Mouse (Mus musculus) myocyte (in vitro differentiated cells): Measurements from ENCODE around the gene Slc36a2.

Experiments used
- CEBPB ChIP-seq: IDR thresholded peaks from 2 replicates; pipeline ENCODE4 v1.6.1; 2011; ENCODE audit warnings: mild to moderate bottlenecking, moderate library complexity; ENCODE audit not compliant: poor library complexity, insufficient read depth, severe bottlenecking
- E2F4 ChIP-seq: IDR thresholded peaks from one replicate; pipeline ENCODE4 v1.6.1; 2011; ENCODE audit warnings: mild to moderate bottlenecking, control low read depth, moderate library complexity; ENCODE audit not compliant: insufficient read depth
- MAX ChIP-seq: IDR thresholded peaks from one replicate; pipeline ENCODE4 v1.6.1; 2011; ENCODE audit warnings: low read depth, mild to moderate bottlenecking, control low read depth
- MYOG ChIP-seq, 3 experiments: IDR thresholded peaks; one replicate each; pipeline ENCODE4 v1.6.1; 2011; ENCODE audit warnings: control low read depth in 2 of 3, low read depth in 2 of 3, mild to moderate bottlenecking in 2 of 3; ENCODE audit not compliant: insufficient read length in 2 of 3, control insufficient read depth in 1 of 3, insufficient read depth in 1 of 3
- POLR2A ChIP-seq: IDR thresholded peaks from one replicate; pipeline ENCODE4 v1.6.1; 2011; ENCODE audit warnings: low read depth, mild to moderate bottlenecking, control low read depth, moderate library complexity; ENCODE audit not compliant: insufficient read length
- POLR2AphosphoS2 ChIP-seq: IDR thresholded peaks from one replicate; pipeline ENCODE4 v1.6.1; 2011; ENCODE audit warnings: low read depth, control low read depth; ENCODE audit not compliant: insufficient read length
- REST ChIP-seq: IDR thresholded peaks from one replicate; pipeline ENCODE4 v1.6.1; 2011; ENCODE audit warnings: mild to moderate bottlenecking, control low read depth, moderate library complexity; ENCODE audit not compliant: insufficient read depth, insufficient read length
- TCF12 ChIP-seq: IDR thresholded peaks from one replicate; pipeline ENCODE4 v1.6.1; 2011; ENCODE audit warnings: mild to moderate bottlenecking, control low read depth; ENCODE audit not compliant: poor library complexity, insufficient read depth, severe bottlenecking
- TCF3 ChIP-seq: IDR thresholded peaks from one replicate; pipeline ENCODE4 v1.6.1; 2011; ENCODE audit warnings: low read depth, control low read depth; ENCODE audit not compliant: insufficient read length

DNA sequence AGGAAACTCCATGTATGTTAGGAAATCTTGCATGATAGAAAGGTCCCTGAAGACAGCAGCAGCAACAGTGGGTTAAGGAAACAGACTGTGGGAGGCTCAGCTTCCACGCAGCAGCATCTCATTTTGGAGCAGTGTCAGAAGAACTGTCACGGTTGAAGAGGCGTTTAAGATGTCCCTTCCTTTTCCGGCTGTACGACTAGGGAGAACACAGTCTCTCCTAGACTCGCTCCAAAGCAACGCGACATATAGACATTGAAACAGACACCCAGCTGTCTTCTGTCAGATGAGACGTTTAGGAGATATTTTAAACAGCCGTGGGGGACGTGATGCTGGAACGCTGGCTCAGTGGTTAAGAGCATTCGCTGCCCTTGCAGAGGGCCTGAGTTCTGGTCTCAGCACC is 32.0 kb upstream of the Slc36a2 start:
- TF ChIP-seq POLR2AphosphoS2 = no peak
- TF ChIP-seq POLR2A = no peak
- no peak for TF ChIP-seq TCF3
- no peak for TF ChIP-seq E2F4
- no peak for TF ChIP-seq CEBPB
- no peak for TF ChIP-seq MAX
- TF ChIP-seq REST = no peak
- TF ChIP-seq TCF12 = no peak
- TF ChIP-seq MYOG (IDR thresholded peaks at IDR 0.05; ENCODE audit: control insufficient read depth in 1 of 3, insufficient read depth in 1 of 3, insufficient read length in 2 of 3, low read depth in 2 of 3) = no peak
